Mouse (Mus musculus) spleen, adult 2 months (tissue): Measurements from ENCODE around the gene Plb1.

ENCODE experiments used
- CTCF ChIP-seq: fragments of 200-500 bp; IDR thresholded peaks from 2 replicates; pipeline ENCODE4 v1.5.1; 2011; ENCODE audit warnings: mild to moderate bottlenecking, inconsistent platforms; ENCODE audit not compliant: insufficient read depth, insufficient read length, insufficient replicate concordance; ENCODE audit errors: extremely low read depth
- POLR2A ChIP-seq: fragments of 200-500 bp; IDR thresholded peaks from 2 replicates; pipeline ENCODE4 v1.6.1; 2011; ENCODE audit warnings: low read depth, low read length, inconsistent platforms

- TF ChIP-seq CTCF, result no peak
- no peak for TF ChIP-seq POLR2A
These were observed 162.1 kb downstream of the Plb1 start for GRCm38 (mm10) chr5:32394586-32394985.
